Mouse (Mus musculus): ENCODE data around the gene Mrpl20. TPM values are rescaled to one million over a fixed set of nuclear protein-coding genes. Genes with fewer than 3 reads are reported as not detected.

The Mrpl20 gene
- total RNA-seq (2021): 10 to 100 TPM; 39.0 to 52.7 TPM
- long read RNA-seq, experiment 1, transcript Mrpl20-201 (4 exons, 764 nt): major isoform, 75 of 85 reads
- long read RNA-seq, experiment 1, partial matches to known transcripts: 0 of 85 reads
- long read RNA-seq, experiment 1, other reads (novel, unspliced or antisense): 10 of 85 reads
- long read RNA-seq, experiment 2, transcript Mrpl20-201 (4 exons, 764 nt): major isoform, 70 of 87 reads
- long read RNA-seq, experiment 2, partial matches to known transcripts: 0 of 87 reads
- long read RNA-seq, experiment 2, other reads (novel, unspliced or antisense): 14 of 87 reads

GRCm38 (mm10) chr4:155802741-155803339 lies at the start of gene Mrpl20:
Gene Mrpl20, plus strand, starts transcription at chr4:155802878.
- TF ChIP-seq CTCF (IDR thresholded peaks at IDR 0.05): peak; percentile 27
- no peak for DNase-seq
- intact Hi-C loops (cut with DNase I): no loop called here
- Histone ChIP-seq H3K27ac (peak within 1 kb of the TSS; percentile 91), H3K4me3 (peak within 1 kb of the TSS; percentile 88)

- DNase-seq: peak; percentile 58
- intact Hi-C loops (cut with DNase I): no loop called here
- TF ChIP-seq CTCF (IDR thresholded peaks at IDR 0.05): no peak
- peak overlapping the region; percentile 51; the same call in 1 of the 2 replicates for H3K27ac ChIP-seq
- no peak overlapping the region; the same call in 1 of the 2 replicates for H3K4me3 ChIP-seq
Measured at GRCm38 (mm10) chr4:155757011-155757410, 45.7 kb upstream of the Mrpl20 start.

- Histone ChIP-seq H3K27ac (peak overlapping the region; percentile 94), H3K4me3 (peak overlapping the region; percentile 85)
- peak; percentile 28 for DNase-seq
- intact Hi-C loops (cut with DNase I): no loop called here
- peak; percentile 39; the same call in 1 of the 2 replicates for TF ChIP-seq CTCF (IDR thresholded peaks at IDR 0.05)
Measured at GRCm38 (mm10) chr4:155759862-155760612, 42.6 kb upstream of the Mrpl20 start.

GRCm38 (mm10) chr4:155760613-155761355 lies 41.9 kb upstream of the Mrpl20 start, which contains the start of gene Atad3a:
Gene Atad3a, minus strand, starts transcription at chr4:155761093.
- peak within 1 kb of the TSS; percentile 85 for H3K4me3 ChIP-seq
- peak; percentile 98 for DNase-seq
- intact Hi-C loops (cut with DNase I): no loop called here
- peak within 1 kb of the TSS; percentile 94 for H3K27ac ChIP-seq
- no peak for TF ChIP-seq CTCF (IDR thresholded peaks at IDR 0.05)

GRCm38 (mm10) chr4:155761356-155762099 lies 41.1 kb upstream of the Mrpl20 start:
- intact Hi-C loops (cut with DNase I): no loop called here
- peak overlapping the region; percentile 94 for H3K27ac ChIP-seq
- peak; percentile 50 for DNase-seq
- no peak for TF ChIP-seq CTCF (IDR thresholded peaks at IDR 0.05)
- peak overlapping the region; percentile 85 for H3K4me3 ChIP-seq

- intact Hi-C loops (cut with DNase I): no loop called here
- H3K4me3 ChIP-seq: no peak overlapping the region
Measured at GRCm38 (mm10) chr4:155762357-155762756, 40.3 kb upstream of the Mrpl20 start.

GRCm38 (mm10) chr4:155769496-155769879 lies 33.2 kb upstream of the Mrpl20 start:
- H3K27ac ChIP-seq: peak overlapping the region; percentile 93
- intact Hi-C loops (cut with DNase I): no loop called here
- DNase-seq: no peak
- no peak for TF ChIP-seq CTCF (IDR thresholded peaks at IDR 0.05)
- peak overlapping the region; percentile 86 for H3K4me3 ChIP-seq

More at GRCm38 (mm10) chr4:155762357-155762756, 40.3 kb upstream of the Mrpl20 start:
- no peak for TF ChIP-seq CTCF (IDR thresholded peaks at IDR 0.05)
- no peak overlapping the region for H3K27ac ChIP-seq
- peak; percentile 31 for DNase-seq

- Histone ChIP-seq H3K4me3 (peak overlapping the region; percentile 86), H3K27ac (peak overlapping the region; percentile 93)
- intact Hi-C loops (cut with DNase I): loop anchor here (1.0 to 5.0 kb wide), 2 partner anchors 14 to 48 kb away; no protein-coding TSS in a partner anchor
- peak; percentile 77 for TF ChIP-seq CTCF (IDR thresholded peaks at IDR 0.05)
- peak; percentile 95 for DNase-seq
Measured at GRCm38 (mm10) chr4:155769880-155770512, 32.7 kb upstream of the Mrpl20 start.

- TF ChIP-seq CTCF (IDR thresholded peaks at IDR 0.05): no peak
- peak; percentile 92 for DNase-seq
- intact Hi-C loops (cut with DNase I): loop anchor here (1.0 to 5.0 kb wide), 2 partner anchors 14 to 48 kb away; no protein-coding TSS in a partner anchor
- Histone ChIP-seq H3K27ac (peak overlapping the region; percentile 93), H3K4me3 (peak overlapping the region; percentile 86)
Measured at GRCm38 (mm10) chr4:155770626-155771025, 32.1 kb upstream of the Mrpl20 start.

GRCm38 (mm10) chr4:155771706-155772105 lies 31.0 kb upstream of the Mrpl20 start:
- Histone ChIP-seq H3K4me3 (no peak overlapping the region), H3K27ac (peak overlapping the region; percentile 93)
- TF ChIP-seq CTCF (IDR thresholded peaks at IDR 0.05): no peak
- DNase-seq: no peak
- intact Hi-C loops (cut with DNase I): loop anchor here (5.0 kb wide), 1 partner anchor 49 kb away; no protein-coding TSS in a partner anchor

- no peak for TF ChIP-seq CTCF (IDR thresholded peaks at IDR 0.05)
- H3K4me3 ChIP-seq: peak overlapping the region; percentile 82
- intact Hi-C loops (cut with DNase I): loop anchor here (5.0 kb wide), 1 partner anchor 50 kb away; no protein-coding TSS in a partner anchor
- no peak for DNase-seq
- H3K27ac ChIP-seq: peak overlapping the region; percentile 93; the same call in 1 of the 2 replicates
Measured at GRCm38 (mm10) chr4:155772786-155773185, 29.9 kb upstream of the Mrpl20 start.

Data from gastrocnemius, adult 2 months (tissue).